ENCODE assay signal across 9 mouse cellular contexts in the genomic region with DNA sequence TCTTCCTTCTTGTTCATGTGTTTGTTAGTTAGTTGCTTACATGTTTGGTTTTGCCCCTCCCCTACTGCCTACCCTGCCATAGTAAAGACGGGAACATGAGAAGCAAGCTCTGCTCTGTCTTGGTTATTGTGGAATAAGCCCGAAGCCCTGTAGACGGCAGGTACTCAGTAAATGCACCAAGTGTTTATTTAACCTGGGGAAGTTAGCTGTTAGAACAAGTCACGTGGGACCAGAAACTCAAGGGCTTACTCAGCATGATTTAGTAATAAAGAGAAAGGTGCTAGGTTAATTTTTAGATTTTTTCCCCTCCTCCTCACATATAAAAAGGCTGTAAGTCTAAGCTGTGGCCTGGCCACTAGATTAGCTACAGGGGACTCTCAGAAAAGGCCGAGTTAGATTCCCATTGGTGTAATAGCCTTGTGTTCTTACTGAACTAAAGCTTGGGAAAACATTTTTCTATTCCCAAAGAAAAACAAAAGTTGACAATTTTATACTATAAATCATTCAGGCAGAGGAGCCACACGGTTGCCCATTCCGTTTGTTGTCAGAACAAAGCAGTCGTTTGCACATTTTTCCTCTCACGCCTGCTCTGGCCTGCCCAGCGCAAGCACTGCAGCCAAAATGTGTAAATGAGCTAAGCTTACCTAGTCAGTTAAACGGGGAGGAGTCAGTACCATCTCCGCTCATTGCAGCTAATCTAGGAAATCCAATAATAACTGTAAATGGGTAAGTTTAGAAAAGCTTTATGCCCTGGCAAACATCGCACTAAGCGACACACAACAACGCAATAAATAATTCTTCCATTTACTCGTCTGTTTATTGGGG. TPM values are rescaled to one million over a fixed set of nuclear protein-coding genes. Genes with fewer than 3 reads are reported as not detected.
DNase-seq lines count a peak whose midpoint lies in the region; ATAC-seq lines count a peak whose summit lies in the region.
"Had no signal": no experiment of that assay in that cellular context is flagged by ENCODE, and none has a peak within 500 bp of the region (broad histone marks: within the 10 kb centered on the region; RNA-seq: fewer than 3 reads in every experiment).

No protein-coding gene starts in this region.

- peaks cover 42% of the 10 kb centered on the region for H3K4me1 ChIP-seq in heart, embryonic 16.5 days (ENCODE audit: control insufficient read depth, insufficient read depth, low read length)
- H3K4me1 ChIP-seq in forebrain, embryonic 13.5 days, result peaks cover 62% of the 10 kb centered on the region

- 72% methylated on average over 16 of the region's 16 CpGs for WGBS in heart, embryonic 16.5 days
- 60% methylated on average over 16 of the region's 16 CpGs for WGBS in forebrain, embryonic 13.5 days

- peak overlapping the region; percentile 22; the same call in 1 of the 2 replicates for H3K9ac ChIP-seq in heart, embryonic 16.5 days (ENCODE audit: low read length)
- no peak overlapping the region for H3K9ac ChIP-seq in forebrain, embryonic 13.5 days

- DNase-seq in heart, adult 18-20 months, result no peak
- peak; percentile 53 for DNase-seq in adipocyte (ENCODE audit: low spot score)
- peak; percentile 77 for DNase-seq in lung, postnatal 25 days (ENCODE audit: low spot score)
- DNase-seq in natural killer cell, adult 2 months (ENCODE audit: low spot score in 2 of 2), result no peak
- DNase-seq in layer of hippocampus, adult 9-10 months (ENCODE audit: low spot score), result no peak
- no peak for DNase-seq in embryo, embryonic 10 days (ENCODE audit: low spot score)
- DNase-seq: gastrocnemius, postnatal 25 days had no signal

- no peak for ATAC-seq in heart, embryonic 16.5 days (replicated peaks; ENCODE audit: extremely low read depth, insufficient read depth, low FRiP score)
- ATAC-seq in forebrain, embryonic 13.5 days, result no peak

- peak overlapping the region; percentile 84 for H3K27ac ChIP-seq in heart, embryonic 16.5 days (ENCODE audit: low read length)
- H3K27ac ChIP-seq in forebrain, embryonic 13.5 days, result peak overlapping the region; percentile 88

- H3K4me3 ChIP-seq in heart, embryonic 16.5 days (ENCODE audit: low read length), result no peak overlapping the region
- H3K4me3 ChIP-seq in forebrain, embryonic 13.5 days, result peak overlapping the region; percentile 26; the same call in 1 of the 2 replicates

- H3K4me2 ChIP-seq in heart, embryonic 16.5 days (ENCODE audit: low read depth, low read length), result no peak overlapping the region
- H3K4me2 ChIP-seq in forebrain, embryonic 13.5 days, result peak overlapping the region; percentile 52

- H3K9me3 ChIP-seq in heart, embryonic 16.5 days (replicated peaks; ENCODE audit: control insufficient read depth, low read length), result no peaks in the 10 kb centered on the region
- H3K9me3 ChIP-seq in forebrain, embryonic 13.5 days (replicated peaks), result no peaks in the 10 kb centered on the region

- no peaks in the 10 kb centered on the region for H3K36me3 ChIP-seq in heart, embryonic 16.5 days (ENCODE audit: control insufficient read depth, insufficient read depth)
- H3K36me3 ChIP-seq in forebrain, embryonic 13.5 days (ENCODE audit: poor library complexity, severe bottlenecking), result no peaks in the 10 kb centered on the region

- H3K27me3 ChIP-seq in heart, embryonic 16.5 days (ENCODE audit: control insufficient read depth, insufficient read depth, low read length), result no peaks in the 10 kb centered on the region
- no peaks in the 10 kb centered on the region for H3K27me3 ChIP-seq in forebrain, embryonic 13.5 days

RNA-seq across cellular contexts. Expression of a gene that starts 24.1 kb away (rescaled TPM):
- polyA plus RNA-seq in heart, embryonic 16.5 days (2015; fragmentation: Nextera tagmentation; extraction: Ambion mirVana), result 28.3 and 29.6 TPM in 2 replicates
- 10 to 100 TPM; 34.7 to 42.9 TPM for total RNA-seq in heart, adult 18-20 months (2021)
- 30.5 and 30.8 TPM in 2 replicates for polyA plus RNA-seq in forebrain, embryonic 13.5 days (2015; fragmentation: Nextera tagmentation; extraction: Ambion mirVana)

Comparison
In these comparisons a context has a peak if more than half of its experiments do, and no peak if none do; other contexts are left out.
1. DNase-seq: peak in adipocyte (single experiment) and lung, postnatal 25 days (single experiment); none in heart, adult 18-20 months (0 of 2), natural killer cell, adult 2 months (0 of 2), layer of hippocampus, adult 9-10 months (single experiment) and embryo, embryonic 10 days (single experiment).